Mouse (Mus musculus): Measurements from ENCODE around the gene Bst1.

DNA sequence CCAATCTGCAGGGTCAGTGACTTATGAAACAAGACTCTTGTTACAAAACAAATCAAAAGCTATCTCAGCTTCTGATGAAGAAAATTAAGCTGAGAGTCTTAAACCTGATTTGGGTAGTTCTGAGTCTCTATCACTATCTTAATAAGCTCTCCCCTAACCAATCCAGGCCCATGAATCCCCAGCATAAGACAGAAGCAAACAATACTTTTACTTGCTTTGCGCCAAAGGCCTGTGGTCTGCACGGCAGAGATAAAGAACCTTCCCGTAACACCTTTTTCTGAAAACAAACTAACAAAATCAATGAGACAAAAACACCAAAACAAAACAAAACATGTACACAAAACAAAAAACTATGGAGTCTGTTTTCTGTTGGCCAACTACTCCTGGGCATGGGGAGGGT lies 40.1 kb upstream of the Bst1 start:
- TF ChIP-seq POLR2A (IDR thresholded peaks at IDR 0.05; ENCODE audit: extremely low read depth, insufficient read depth, low read length) (no peak), CTCF (IDR thresholded peaks at IDR 0.05; ENCODE audit: low read depth, low read length) (no peak)

Measured in liver, adult 2 months (tissue).